Mouse (Mus musculus): ENCODE measurements around the gene Fanci.

DNA sequence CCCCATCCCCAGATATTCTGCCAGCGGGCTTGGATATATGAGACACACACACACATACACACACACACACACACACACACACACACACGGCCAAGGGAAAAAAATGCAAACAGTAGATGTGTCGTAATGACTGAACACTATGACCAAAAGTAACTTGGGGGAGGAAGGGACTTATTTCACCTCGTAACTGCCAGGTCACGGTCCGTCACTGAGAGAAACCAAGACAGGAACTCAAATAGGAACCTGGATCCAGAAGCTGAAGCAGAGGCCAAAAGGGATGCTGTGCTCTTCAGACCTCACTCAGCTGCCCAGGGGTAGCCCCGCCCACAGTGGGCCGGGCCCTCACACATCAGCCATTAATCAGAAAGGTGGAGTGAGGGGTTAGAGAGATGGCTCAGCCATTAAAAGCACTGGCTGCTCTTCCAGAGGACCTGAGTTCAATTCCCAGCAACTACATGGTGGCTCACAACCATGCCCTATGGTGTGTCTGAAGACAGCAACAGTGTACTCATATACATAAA, 45.1 kb upstream of the Fanci start:
- TF ChIP-seq POLR2A (IDR thresholded peaks at IDR 0.05; ENCODE audit: low read depth, low read length) (no peak), CTCF (IDR thresholded peaks at IDR 0.05; ENCODE audit: borderline replicate concordance, insufficient read depth, low read length) (no peak)
